Mouse (Mus musculus): ENCODE measurements at regions not wholly inside any gene's neighbourhood (a gene's known extent, or its start where the extent isn't known, plus 50 kb on each side); places are given as distances from the start of the nearest gene placed in this dataset.

DNA sequence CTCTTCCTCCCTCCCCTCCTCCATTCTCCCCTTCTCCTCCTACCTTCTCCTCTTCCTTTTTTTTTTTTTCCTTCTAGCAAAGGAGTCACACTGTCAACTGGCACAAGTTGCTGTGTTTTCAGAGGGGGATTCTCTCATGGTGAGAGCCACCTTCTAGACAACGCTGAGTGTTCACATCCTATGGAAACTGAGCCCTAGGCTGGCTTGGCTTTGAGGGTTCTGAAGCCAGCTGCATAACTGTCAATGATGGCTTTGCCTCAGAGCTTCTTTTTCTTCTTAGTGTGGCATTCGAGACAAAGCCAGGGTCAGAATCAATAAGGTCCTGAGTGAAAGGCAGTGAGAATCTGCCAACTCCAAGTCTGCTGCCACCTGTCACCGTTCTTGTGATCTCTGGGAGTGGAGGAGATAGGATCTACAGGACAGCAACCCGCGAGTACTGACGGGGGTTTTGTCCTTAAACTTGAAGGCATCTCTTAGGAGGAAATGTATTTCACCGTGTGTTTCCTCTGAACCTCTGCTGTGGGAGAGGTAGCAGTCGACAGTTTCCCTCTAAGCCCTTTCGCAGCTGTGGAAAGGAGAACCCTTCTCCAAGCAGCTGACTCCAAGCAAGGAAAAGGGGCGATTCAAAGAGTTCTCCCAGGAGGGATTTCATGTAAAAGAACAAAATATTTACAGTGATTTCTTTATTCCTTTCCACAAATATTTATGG, 269.2 kb downstream of the Hivep2 start:
- no peaks in the 10 kb centered on the region for H3K79me3 ChIP-seq (ENCODE audit: low read depth)
- H3K4me3 ChIP-seq (ENCODE audit: insufficient read depth, poor library complexity, severe bottlenecking) = no peak overlapping the region
- TF ChIP-seq CEBPB (IDR thresholded peaks at IDR 0.05; ENCODE audit: low read depth) = no peak
- TF ChIP-seq USF1 (IDR thresholded peaks at IDR 0.05; ENCODE audit: low read depth) = no peak
- TF ChIP-seq MYOG (IDR thresholded peaks at IDR 0.05; ENCODE audit: control insufficient read depth, extremely low read depth, insufficient read length) = no peak
- no peak for TF ChIP-seq MAX (IDR thresholded peaks at IDR 0.05)
- no peak for TF ChIP-seq CTCF (IDR thresholded peaks at IDR 0.05; ENCODE audit: control insufficient read depth, insufficient read depth, insufficient read length)
- no peak for TF ChIP-seq FOSL1 (IDR thresholded peaks at IDR 0.05; ENCODE audit: insufficient read depth, low read length, poor library complexity, severe bottlenecking)
- no peak for TF ChIP-seq MYOD1 (IDR thresholded peaks at IDR 0.05; ENCODE audit: control insufficient read depth, insufficient read length, low read depth)
- H3K36me3 ChIP-seq (ENCODE audit: control insufficient read depth, insufficient read depth) = no peaks in the 10 kb centered on the region
- H3ac ChIP-seq (ENCODE audit: control insufficient read depth, insufficient read length, low read depth) = no peak overlapping the region
- H3K79me2 ChIP-seq (ENCODE audit: control insufficient read depth, insufficient read depth) = no peaks in the 10 kb centered on the region
- peaks cover 5% of the 10 kb centered on the region for H3K27me3 ChIP-seq (ENCODE audit: control insufficient read depth, insufficient read depth, insufficient read length)

DNA sequence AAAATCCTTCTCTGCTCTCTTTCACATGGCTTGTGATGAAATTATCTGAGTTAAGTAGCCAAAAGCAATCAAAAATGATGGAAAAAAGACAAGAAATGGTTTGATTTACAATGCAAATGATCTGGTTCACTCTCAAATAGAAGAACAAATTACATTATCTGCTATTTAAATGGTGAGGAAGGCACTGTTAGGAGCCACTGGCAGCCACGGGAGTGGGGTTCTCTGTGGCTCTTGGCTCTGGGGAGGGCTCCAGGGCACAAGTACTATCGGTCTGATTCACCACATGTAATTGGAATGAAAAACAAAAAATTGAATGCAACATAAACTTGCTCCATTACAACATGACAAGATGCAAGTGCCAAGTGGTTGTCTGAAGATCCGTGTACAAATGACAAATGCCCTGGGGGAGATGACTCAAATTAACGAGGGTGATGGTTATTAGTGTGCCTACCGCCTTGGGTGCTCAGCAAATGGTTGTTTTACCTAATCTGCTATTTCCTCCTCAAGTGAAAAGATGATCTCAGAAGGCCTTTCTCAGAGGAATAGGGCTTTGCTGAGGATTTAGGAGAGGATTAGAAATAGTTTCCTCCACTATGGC, 268.2 kb downstream of the Hivep2 start:
- no peaks in the 10 kb centered on the region for H3K27me3 ChIP-seq (ENCODE audit: control insufficient read depth, insufficient read depth, insufficient read length)
- no peaks in the 10 kb centered on the region for H3K79me3 ChIP-seq (ENCODE audit: low read depth)
- TF ChIP-seq FOSL1 (IDR thresholded peaks at IDR 0.05; ENCODE audit: insufficient read depth, low read length, poor library complexity, severe bottlenecking) (no peak), MYOG (IDR thresholded peaks at IDR 0.05; ENCODE audit: control insufficient read depth, extremely low read depth, insufficient read length) (no peak), MYOD1 (IDR thresholded peaks at IDR 0.05; ENCODE audit: control insufficient read depth, insufficient read length, low read depth) (peak; percentile 5), CEBPB (IDR thresholded peaks at IDR 0.05; ENCODE audit: low read depth) (no peak), USF1 (IDR thresholded peaks at IDR 0.05; ENCODE audit: low read depth) (no peak), MAX (IDR thresholded peaks at IDR 0.05) (no peak), CTCF (IDR thresholded peaks at IDR 0.05; ENCODE audit: control insufficient read depth, insufficient read depth, insufficient read length) (no peak)
- no peak overlapping the region for H3ac ChIP-seq (ENCODE audit: control insufficient read depth, insufficient read length, low read depth)
- no peaks in the 10 kb centered on the region for H3K36me3 ChIP-seq (ENCODE audit: control insufficient read depth, insufficient read depth)
- no peak overlapping the region for H3K4me3 ChIP-seq (ENCODE audit: insufficient read depth, poor library complexity, severe bottlenecking)
- H3K79me2 ChIP-seq (ENCODE audit: control insufficient read depth, insufficient read depth) = no peaks in the 10 kb centered on the region

DNA sequence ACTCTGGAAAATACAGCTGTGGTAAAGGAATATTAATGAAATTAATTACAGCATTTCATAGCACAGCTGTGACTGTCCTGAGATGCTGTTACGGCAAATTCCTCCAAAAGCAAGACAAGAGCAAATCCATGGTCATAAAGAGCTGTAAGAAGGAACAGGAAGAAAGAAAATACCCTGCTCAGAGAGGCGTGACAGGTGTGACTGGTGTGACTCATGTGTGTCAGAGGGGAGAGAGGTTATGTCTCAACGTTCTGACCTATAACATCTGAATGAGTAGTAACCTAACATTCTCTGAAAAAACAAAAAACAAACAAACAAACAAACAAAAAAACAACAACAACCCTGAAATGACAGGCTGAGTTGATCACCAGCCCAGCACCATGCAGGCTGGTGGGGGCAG, 267.5 kb downstream of the Hivep2 start:
- H3K79me2 ChIP-seq (ENCODE audit: control insufficient read depth, insufficient read depth) = no peaks in the 10 kb centered on the region
- H3K79me3 ChIP-seq (ENCODE audit: low read depth) = no peaks in the 10 kb centered on the region
- no peaks in the 10 kb centered on the region for H3K27me3 ChIP-seq (ENCODE audit: control insufficient read depth, insufficient read depth, insufficient read length)
- H3ac ChIP-seq (ENCODE audit: control insufficient read depth, insufficient read length, low read depth) = no peak overlapping the region
- TF ChIP-seq CTCF (IDR thresholded peaks at IDR 0.05; ENCODE audit: control insufficient read depth, insufficient read depth, insufficient read length) = no peak
- TF ChIP-seq CEBPB (IDR thresholded peaks at IDR 0.05; ENCODE audit: low read depth) = no peak
- TF ChIP-seq MYOD1 (IDR thresholded peaks at IDR 0.05; ENCODE audit: control insufficient read depth, insufficient read length, low read depth) = peak; percentile 44
- no peak for TF ChIP-seq FOSL1 (IDR thresholded peaks at IDR 0.05; ENCODE audit: insufficient read depth, low read length, poor library complexity, severe bottlenecking)
- no peak overlapping the region for H3K4me3 ChIP-seq (ENCODE audit: insufficient read depth, poor library complexity, severe bottlenecking)
- H3K36me3 ChIP-seq (ENCODE audit: control insufficient read depth, insufficient read depth) = no peaks in the 10 kb centered on the region

DNA sequence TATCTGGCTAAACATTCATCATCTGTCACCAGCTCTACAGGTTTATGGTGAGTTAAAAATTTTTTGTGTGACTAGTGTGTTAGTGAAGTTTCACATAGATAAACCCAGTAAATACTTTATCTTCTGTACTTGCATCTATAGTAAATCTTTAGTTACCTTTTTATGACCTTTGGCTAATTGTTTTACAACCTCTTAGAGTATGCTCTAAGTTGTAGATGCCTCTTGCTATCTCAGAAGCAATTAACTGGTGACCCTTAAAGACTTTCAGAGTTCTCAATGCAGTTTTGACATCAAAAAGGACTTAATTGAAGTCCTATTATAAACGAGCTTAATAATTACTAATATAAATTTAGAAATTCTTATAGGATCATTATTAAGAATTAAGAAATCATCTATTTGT, 265.6 kb downstream of the Hivep2 start:
- Histone ChIP-seq H3K36me3 (ENCODE audit: control insufficient read depth, insufficient read depth) (no peaks in the 10 kb centered on the region), H3ac (ENCODE audit: control insufficient read depth, insufficient read length, low read depth) (no peak overlapping the region), H3K4me3 (ENCODE audit: insufficient read depth, poor library complexity, severe bottlenecking) (no peak overlapping the region), H3K79me3 (ENCODE audit: low read depth) (no peaks in the 10 kb centered on the region), H3K79me2 (ENCODE audit: control insufficient read depth, insufficient read depth) (no peaks in the 10 kb centered on the region), H3K27me3 (ENCODE audit: control insufficient read depth, insufficient read depth, insufficient read length) (no peaks in the 10 kb centered on the region)
- TF ChIP-seq FOSL1 (IDR thresholded peaks at IDR 0.05; ENCODE audit: insufficient read depth, low read length, poor library complexity, severe bottlenecking) (no peak), USF1 (IDR thresholded peaks at IDR 0.05; ENCODE audit: low read depth) (no peak), CTCF (IDR thresholded peaks at IDR 0.05; ENCODE audit: control insufficient read depth, insufficient read depth, insufficient read length) (no peak), CEBPB (IDR thresholded peaks at IDR 0.05; ENCODE audit: low read depth) (no peak), MAX (IDR thresholded peaks at IDR 0.05) (no peak), MYOG (IDR thresholded peaks at IDR 0.05; ENCODE audit: control insufficient read depth, extremely low read depth, insufficient read length) (no peak), MYOD1 (IDR thresholded peaks at IDR 0.05; ENCODE audit: control insufficient read depth, insufficient read length, low read depth) (no peak)

DNA sequence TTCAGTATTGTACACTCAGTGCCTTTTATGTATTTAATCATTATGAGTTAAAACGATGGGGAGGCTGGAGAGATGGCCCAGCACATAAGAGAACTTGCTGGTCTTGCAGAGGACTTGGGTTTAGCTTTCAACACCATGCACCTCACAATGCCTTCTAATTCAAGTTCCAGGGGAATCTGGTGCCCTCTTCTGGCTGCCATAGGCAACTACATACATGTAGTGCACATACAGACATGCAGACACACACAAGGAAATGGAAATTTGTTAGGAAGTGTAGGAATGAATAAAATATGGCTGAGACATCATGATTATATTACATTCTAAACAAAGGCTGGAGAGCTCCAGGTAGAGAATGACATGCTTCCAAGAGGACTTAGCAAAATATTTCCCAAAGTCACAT, 251.4 kb downstream of the Hivep2 start:
- Histone ChIP-seq H3ac (ENCODE audit: control insufficient read depth, insufficient read length, low read depth) (no peak overlapping the region), H3K79me2 (ENCODE audit: control insufficient read depth, insufficient read depth) (no peaks in the 10 kb centered on the region), H3K79me3 (ENCODE audit: low read depth) (no peaks in the 10 kb centered on the region), H3K4me3 (ENCODE audit: insufficient read depth, poor library complexity, severe bottlenecking) (no peak overlapping the region), H3K27me3 (ENCODE audit: control insufficient read depth, insufficient read depth, insufficient read length) (no peaks in the 10 kb centered on the region), H3K36me3 (ENCODE audit: control insufficient read depth, insufficient read depth) (no peaks in the 10 kb centered on the region)
- TF ChIP-seq MAX (IDR thresholded peaks at IDR 0.05) = no peak
- no peak for TF ChIP-seq FOSL1 (IDR thresholded peaks at IDR 0.05; ENCODE audit: insufficient read depth, low read length, poor library complexity, severe bottlenecking)
- no peak for TF ChIP-seq CTCF (IDR thresholded peaks at IDR 0.05; ENCODE audit: control insufficient read depth, insufficient read depth, insufficient read length)
